Mouse (Mus musculus) hindlimb bud, embryonic 11.5 days (tissue): ENCODE data around the gene Nap1l4.
A peak's percentile ranks its signal among the peaks of the same experiment; 100 is the strongest.
"Not testable (repeated sequence)": the region's sequence is repeated elsewhere in the genome, so short reads cannot be mapped to it uniquely, and the experiment has no call there.

Source experiments
- DNase-seq: peaks from one replicate; pipeline ENCODE4 v3.0.0-alpha.2; 2012; ENCODE audit warnings: low read depth, low spot score; ENCODE audit errors: extremely low spot score

Gene Nap1l4

GRCm38 (mm10) chr7:143548976-143549457, at the start of gene Nap1l4:
Gene Nap1l4 (minus strand): TSS chr7:143549106.
- peak; percentile 98 for DNase-seq

GRCm38 (mm10) chr7:143594865-143595264, 46.0 kb upstream of the Nap1l4 start:
- no peak for DNase-seq

- DNase-seq, result no peak
Measured at GRCm38 (mm10) chr7:143592255-143592654, 43.3 kb upstream of the Nap1l4 start.

- DNase-seq, result no peak
Measured at GRCm38 (mm10) chr7:143588006-143588405, 39.1 kb upstream of the Nap1l4 start.

- no peak for DNase-seq
Measured at GRCm38 (mm10) chr7:143587586-143587985, 38.7 kb upstream of the Nap1l4 start.

GRCm38 (mm10) chr7:143583956-143584355, 35.0 kb upstream of the Nap1l4 start:
- peak; percentile 5 for DNase-seq

GRCm38 (mm10) chr7:143583025-143583424, 34.1 kb upstream of the Nap1l4 start:
- no peak for DNase-seq

- DNase-seq, result no peak
Measured at GRCm38 (mm10) chr7:143575751-143576150, 26.8 kb upstream of the Nap1l4 start.

GRCm38 (mm10) chr7:143565648-143566039, 16.7 kb upstream of the Nap1l4 start:
- DNase-seq, result no peak

- no peak for DNase-seq
Measured at GRCm38 (mm10) chr7:143565015-143565647, 16.2 kb upstream of the Nap1l4 start.

- DNase-seq, result no peak
Measured at GRCm38 (mm10) chr7:143563787-143564186, 14.9 kb upstream of the Nap1l4 start.

GRCm38 (mm10) chr7:143557616-143558015, 8.7 kb upstream of the Nap1l4 start:
- DNase-seq, result no peak

GRCm38 (mm10) chr7:143556964-143557610, 8.2 kb upstream of the Nap1l4 start:
- no peak for DNase-seq

- no peak for DNase-seq
Measured at GRCm38 (mm10) chr7:143549588-143550220, 798 bp upstream of the Nap1l4 start.

- DNase-seq, result no peak
Measured at GRCm38 (mm10) chr7:143548231-143548961, 510 bp downstream of the Nap1l4 start.

GRCm38 (mm10) chr7:143546554-143546953, 2.4 kb downstream of the Nap1l4 start:
- no peak for DNase-seq

- DNase-seq, result no peak
Measured at GRCm38 (mm10) chr7:143544368-143544767, 4.5 kb downstream of the Nap1l4 start.

- DNase-seq, result no peak
Measured at GRCm38 (mm10) chr7:143538671-143539070, 10.2 kb downstream of the Nap1l4 start.

- DNase-seq, result not testable (repeated sequence)
Measured at GRCm38 (mm10) chr7:143538229-143538628, 10.7 kb downstream of the Nap1l4 start.

GRCm38 (mm10) chr7:143536251-143536650, 12.7 kb downstream of the Nap1l4 start:
- DNase-seq, result no peak

- no peak for DNase-seq
Measured at GRCm38 (mm10) chr7:143533284-143533683, 15.6 kb downstream of the Nap1l4 start.
